Mouse (Mus musculus): ENCODE measurements at regions not wholly inside any gene's neighbourhood (a gene's known extent, or its start where the extent isn't known, plus 50 kb on each side); places are given as distances from the start of the nearest gene placed in this dataset.
A peak's percentile ranks its signal among the peaks of the same experiment; 100 is the strongest.

- Histone ChIP-seq H3K27ac (ENCODE audit: insufficient read depth, low read depth) (no peak overlapping the region), H3K27me3 (replicated peaks) (no peaks in the 10 kb centered on the region), H3K9ac (ENCODE audit: insufficient read depth, low read depth) (no peak overlapping the region), H3K79me2 (replicated peaks; ENCODE audit: control insufficient read depth, extremely low read depth, insufficient read depth, poor library complexity, severe bottlenecking) (no peaks in the 10 kb centered on the region), H3K4me2 (ENCODE audit: insufficient read depth, low read depth, poor library complexity, severe bottlenecking) (no peak overlapping the region), H3K4me1 (ENCODE audit: control insufficient read depth in 1 of 2, insufficient read depth in 2 of 2) (peaks cover 0 to 3% of the 10 kb centered on the region in 2 experiments; a peak in 2 of 4 replicates), H3K4me3 (replicated peaks in 1 of 3; ENCODE audit: low read depth in 2 of 3, low read length in 2 of 3, poor library complexity in 1 of 3) (no peak overlapping the region), H3K36me3 (replicated peaks in 1 of 2; ENCODE audit: control insufficient read depth in 1 of 2, insufficient read depth in 1 of 2, low read length in 1 of 2) (no peaks in the 10 kb centered on the region), H3K9me3 (replicated peaks; ENCODE audit: low read length) (no peaks in the 10 kb centered on the region)
- TF ChIP-seq MAZ (IDR thresholded peaks at IDR 0.05; ENCODE audit: low read depth, low read length) (no peak), CTCF (conservative IDR thresholded peaks at IDR 0.05 in 1 of 2, IDR thresholded peaks at IDR 0.05 in 1 of 2; ENCODE audit: low read depth in 2 of 2, low read length in 2 of 2) (no peak), MAFK (IDR thresholded peaks at IDR 0.05; ENCODE audit: insufficient replicate concordance, low read length) (0 out of 2 replicates have a peak, but pooled peaks have one; percentile 57), ZMIZ1 (IDR thresholded peaks at IDR 0.05; ENCODE audit: low read depth, low read length) (no peak), CHD1 (IDR thresholded peaks at IDR 0.05; ENCODE audit: low read depth, low read length) (no peak)
- DNase-seq (ENCODE audit: extremely low read depth) = no peak
- dilution Hi-C loops (cut with MboI; ENCODE audit: extremely low pct_ligation_motif_present, extremely low pct_unique_long_range_greater_than_20kb, low sequenced_read_pairs) = no loop called here
- in situ Hi-C loops (cut with MboI; ENCODE audit: low pct_ligation_motif_present, low pct_unique_long_range_greater_than_20kb, low sequenced_read_pairs) = no loop called here
These were observed 448.6 kb upstream of the Gm9747 start for GRCm38 (mm10) chr1:81784305-81784704.

DNA sequence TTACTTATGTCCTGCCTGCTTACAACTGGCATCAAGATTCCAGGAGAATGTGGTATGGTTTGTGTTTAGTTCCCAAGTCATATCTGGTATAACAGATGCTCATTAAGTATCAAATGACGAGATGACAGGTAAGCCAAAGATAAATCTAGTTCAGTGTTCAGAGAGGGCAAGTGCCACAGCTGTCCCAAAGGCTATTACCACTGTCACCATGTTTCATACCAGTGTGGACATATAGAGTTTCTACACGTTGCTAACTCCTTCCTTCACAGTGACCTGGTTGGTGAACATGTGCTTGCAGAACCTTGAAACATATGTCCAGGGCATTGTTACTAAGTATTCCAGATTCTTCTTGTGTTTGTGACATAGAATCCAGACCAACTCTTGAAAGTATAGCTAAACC, 438.1 kb upstream of the Gm9747 start:
- in situ Hi-C loops (cut with MboI; ENCODE audit: low pct_ligation_motif_present, low pct_unique_long_range_greater_than_20kb, low sequenced_read_pairs) = no loop called here
- peaks cover 0 to 6% of the 10 kb centered on the region in 2 experiments; a peak in 2 of 4 replicates for H3K4me1 ChIP-seq (ENCODE audit: control insufficient read depth in 1 of 2, insufficient read depth in 2 of 2)
- dilution Hi-C loops (cut with MboI; ENCODE audit: extremely low pct_ligation_motif_present, extremely low pct_unique_long_range_greater_than_20kb, low sequenced_read_pairs) = no loop called here
- H3K4me3 ChIP-seq (replicated peaks in 1 of 3; ENCODE audit: low read depth in 2 of 3, low read length in 2 of 3, poor library complexity in 1 of 3) = no peak overlapping the region
- no peak overlapping the region for H3K27ac ChIP-seq (ENCODE audit: insufficient read depth, low read depth)
- H3K36me3 ChIP-seq (replicated peaks in 1 of 2; ENCODE audit: control insufficient read depth in 1 of 2, insufficient read depth in 1 of 2, low read length in 1 of 2) = no peaks in the 10 kb centered on the region
- no peak overlapping the region for H3K4me2 ChIP-seq (ENCODE audit: insufficient read depth, low read depth, poor library complexity, severe bottlenecking)
- TF ChIP-seq USF2 (conservative IDR thresholded peaks at IDR 0.05; ENCODE audit: low read depth, low read length) (no peak), JUND (conservative IDR thresholded peaks at IDR 0.05; ENCODE audit: low read depth, low read length) (no peak), CHD2 (IDR thresholded peaks at IDR 0.05; ENCODE audit: low read length) (no peak), EP300 (IDR thresholded peaks at IDR 0.05; ENCODE audit: low read length) (no peak), HCFC1 (IDR thresholded peaks at IDR 0.05; ENCODE audit: low read depth, low read length) (no peak), RAD21 (IDR thresholded peaks at IDR 0.05; ENCODE audit: low read depth, low read length) (no peak), SIN3A (IDR thresholded peaks at IDR 0.05; ENCODE audit: low read length) (no peak), ELF1 (IDR thresholded peaks at IDR 0.05; ENCODE audit: low read depth, low read length) (no peak), IRF4 (IDR thresholded peaks at IDR 0.05; ENCODE audit: low read depth, low read length) (no peak), CTCF (conservative IDR thresholded peaks at IDR 0.05 in 1 of 2, IDR thresholded peaks at IDR 0.05 in 1 of 2; ENCODE audit: low read depth in 2 of 2, low read length in 2 of 2) (no peak), KAT2A (IDR thresholded peaks at IDR 0.05; ENCODE audit: insufficient replicate concordance, low read length) (no peak), ZNF384 (IDR thresholded peaks at IDR 0.05; ENCODE audit: low read depth, low read length) (no peak), ZMIZ1 (IDR thresholded peaks at IDR 0.05; ENCODE audit: low read depth, low read length) (no peak), MAFK (IDR thresholded peaks at IDR 0.05; ENCODE audit: insufficient replicate concordance, low read length) (no peak), PAX5 (IDR thresholded peaks at IDR 0.05; ENCODE audit: low read length) (no peak), ETS1 (conservative IDR thresholded peaks at IDR 0.05; ENCODE audit: low read depth, low read length) (no peak), NRF1 (IDR thresholded peaks at IDR 0.05; ENCODE audit: low read depth, low read length) (no peak)
- H3K27me3 ChIP-seq (replicated peaks) = no peaks in the 10 kb centered on the region
- no peaks in the 10 kb centered on the region for H3K9me3 ChIP-seq (replicated peaks; ENCODE audit: low read length)
- no peaks in the 10 kb centered on the region for H3K79me2 ChIP-seq (replicated peaks; ENCODE audit: control insufficient read depth, extremely low read depth, insufficient read depth, poor library complexity, severe bottlenecking)
- no peak overlapping the region for H3K9ac ChIP-seq (ENCODE audit: insufficient read depth, low read depth)
- DNase-seq (ENCODE audit: extremely low read depth) = no peak

Measured in CH12.LX (cell line).